Mouse (Mus musculus) stomach, embryonic 16.5 days (tissue): Measurements from ENCODE around the gene Pla2g3. TPM values are rescaled to one million over a fixed set of nuclear protein-coding genes. Genes with fewer than 3 reads are reported as not detected.

Source experiments
- ATAC-seq: fragments of 200-750 bp; cut with Nextera tagmentation; 2 replicates; pipeline ENCODE4 v1.8.0; 2017; ENCODE audit warnings: moderate number of reproducible peaks, moderate TSS enrichment; ENCODE audit not compliant: insufficient read depth, low FRiP score
- H3K27ac ChIP-seq: fragments of 300-500 bp; sonication (generic); 2 replicates; pipeline ENCODE4 v1.5.1; 2014; ENCODE audit warnings: low read length
- H3K27me3 ChIP-seq: fragments of 300-500 bp; sonication (generic); 2 replicates; pipeline ENCODE4 v1.6.1; 2014; ENCODE audit warnings: low read length, control low read depth, mixed read lengths; ENCODE audit not compliant: control insufficient read depth, insufficient read depth
- H3K36me3 ChIP-seq: fragments of 300-500 bp; sonication (generic); 2 replicates; pipeline ENCODE4 v1.6.1; 2014; ENCODE audit warnings: low read length; ENCODE audit not compliant: control insufficient read depth, insufficient read depth
- H3K4me1 ChIP-seq: fragments of 300-500 bp; sonication (generic); 2 replicates; pipeline ENCODE4 v1.6.1; 2014; ENCODE audit warnings: low read length, control low read depth, mixed read lengths; ENCODE audit not compliant: control insufficient read depth, insufficient read depth
- H3K4me2 ChIP-seq: fragments of 300-500 bp; sonication (generic); 2 replicates; pipeline ENCODE4 v1.6.1; 2014; ENCODE audit warnings: low read depth, low read length, mixed read lengths
- H3K4me3 ChIP-seq: fragments of 300-500 bp; sonication (generic); replicated peaks from 2 replicates; pipeline ENCODE4 v1.5.1; 2014; ENCODE audit warnings: mild to moderate bottlenecking, low read length
- H3K9ac ChIP-seq: fragments of 300-500 bp; sonication (generic); 2 replicates; pipeline ENCODE4 v1.6.1; 2014; ENCODE audit warnings: low read length
- H3K9me3 ChIP-seq: fragments of 300-500 bp; sonication (generic); replicated peaks from 2 replicates; pipeline ENCODE4 v1.6.1; 2016; ENCODE audit warnings: low read length, control low read depth; ENCODE audit not compliant: control insufficient read depth
- WGBS: fragments of 180-500 bp; shearing (Covaris S2); extraction: QIAGEN DNeasy Blood & Tissue Kit; methylation state at CpG from one replicate; pipeline ENCODE4 v1.1.7; 2014; 5-methylcytosine and 5-hydroxymethylcytosine counted together
- polyA plus RNA-seq: library from polyadenylated mRNA; unstranded; fragments of >200 nt; fragmentation: Nextera tagmentation; extraction: Ambion mirVana; gene quantifications from 2 replicates; pipeline ENCODE4 v1.2.1, GENCODE M21; 2015

Gene Pla2g3
- polyA plus RNA-seq, 1 experiment from 2014 or later = 1.8 TPM

DNA sequence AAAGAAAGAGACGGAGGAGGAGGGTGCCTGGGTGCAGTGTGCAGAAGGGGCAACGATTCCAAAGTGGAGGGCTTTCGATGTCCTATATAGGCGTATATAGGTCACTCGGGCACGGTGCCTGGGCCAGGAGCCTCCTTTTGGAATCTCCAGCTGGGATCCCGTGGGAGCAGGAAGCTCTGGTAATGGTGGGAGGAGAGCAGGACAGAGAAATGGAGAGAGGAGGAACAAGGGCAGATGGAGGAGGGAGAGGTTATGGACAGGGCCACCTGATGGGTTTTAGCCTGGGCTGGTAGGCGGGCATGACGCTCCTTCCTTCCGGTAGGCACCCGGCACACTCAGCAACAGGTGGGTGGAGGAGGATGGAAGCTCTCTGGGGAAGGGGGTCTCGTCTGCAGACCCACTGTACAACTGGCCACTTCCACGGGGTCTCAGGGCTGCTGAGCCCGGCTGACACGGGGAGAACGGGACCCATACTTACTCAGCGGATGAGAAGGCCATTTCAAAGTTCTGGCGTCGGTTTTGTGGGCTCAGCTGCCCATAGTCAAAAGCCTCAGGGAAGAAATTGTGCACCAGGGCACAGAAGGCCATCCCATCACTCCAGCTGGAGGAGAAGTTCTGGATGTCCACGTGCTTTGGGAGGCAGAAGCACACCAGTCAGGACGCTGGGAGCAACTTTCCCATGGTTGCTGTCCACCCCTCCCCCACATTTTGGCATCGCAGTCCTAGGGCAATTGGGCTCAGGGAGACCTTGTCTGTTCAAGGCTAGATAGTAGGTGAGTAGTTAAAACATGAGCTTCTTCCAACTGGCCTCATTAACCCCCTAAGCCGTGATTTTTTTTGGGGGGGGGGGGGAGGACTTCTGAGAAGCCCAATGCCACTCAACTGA, 33.5 kb downstream of the Pla2g3 start:
- no peak overlapping the region for H3K27ac ChIP-seq
- ATAC-seq = no peak
- H3K4me2 ChIP-seq = no peak overlapping the region
- 85% methylated on average over 23 of the region's 23 CpGs for WGBS
- H3K36me3 ChIP-seq = peaks cover 30% of the 10 kb centered on the region; the same call in 1 of the 2 replicates
- H3K4me1 ChIP-seq = peaks cover 15% of the 10 kb centered on the region
- no peak overlapping the region; the same call in 1 of the 2 replicates for H3K9ac ChIP-seq
- no peaks in the 10 kb centered on the region for H3K9me3 ChIP-seq
- H3K4me3 ChIP-seq = no peak overlapping the region
- no peaks in the 10 kb centered on the region for H3K27me3 ChIP-seq

DNA sequence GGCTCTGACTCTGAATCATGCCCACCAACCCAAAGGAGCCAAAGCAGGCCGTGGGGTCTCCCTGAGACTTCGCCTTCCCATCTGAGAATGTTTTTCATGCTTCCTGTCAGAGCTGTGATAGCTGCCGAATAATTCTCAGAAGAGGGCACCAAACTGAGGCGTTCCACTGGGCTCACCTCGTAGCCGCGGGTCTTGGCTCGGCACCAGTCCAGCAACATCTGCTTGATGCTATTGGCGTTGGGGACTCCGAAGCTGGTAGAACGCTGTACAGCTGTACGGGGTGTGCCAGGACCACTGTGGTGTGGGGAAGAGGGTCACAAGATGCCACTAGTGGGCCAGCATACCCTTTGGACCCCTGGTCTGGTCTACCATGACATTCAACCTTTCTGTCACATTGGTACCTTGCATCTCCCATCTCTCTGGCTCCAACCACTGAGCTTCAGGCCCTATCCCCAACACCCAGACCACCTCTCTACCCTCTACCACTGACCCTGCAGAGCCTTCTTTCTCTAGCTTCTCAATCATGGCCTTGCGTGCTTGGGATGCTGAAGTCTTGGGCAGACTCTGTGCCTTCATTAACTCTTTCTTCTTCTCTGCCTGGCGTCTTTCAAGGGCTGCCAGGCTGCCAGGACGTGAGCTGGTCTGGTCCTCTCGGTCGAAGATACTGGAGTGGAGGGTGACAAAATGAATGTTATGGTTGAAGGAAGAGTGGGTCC, 34.4 kb downstream of the Pla2g3 start:
- Histone ChIP-seq H3K27ac (no peak overlapping the region), H3K9ac (no peak overlapping the region), H3K36me3 (peaks cover 32% of the 10 kb centered on the region; the same call in 1 of the 2 replicates), H3K4me1 (peaks cover 6% of the 10 kb centered on the region; the same call in 1 of the 2 replicates), H3K4me3 (no peak overlapping the region), H3K27me3 (no peaks in the 10 kb centered on the region), H3K9me3 (no peaks in the 10 kb centered on the region), H3K4me2 (no peak overlapping the region)
- no peak for ATAC-seq
- WGBS = 93% methylated on average over 17 of the region's 17 CpGs

DNA sequence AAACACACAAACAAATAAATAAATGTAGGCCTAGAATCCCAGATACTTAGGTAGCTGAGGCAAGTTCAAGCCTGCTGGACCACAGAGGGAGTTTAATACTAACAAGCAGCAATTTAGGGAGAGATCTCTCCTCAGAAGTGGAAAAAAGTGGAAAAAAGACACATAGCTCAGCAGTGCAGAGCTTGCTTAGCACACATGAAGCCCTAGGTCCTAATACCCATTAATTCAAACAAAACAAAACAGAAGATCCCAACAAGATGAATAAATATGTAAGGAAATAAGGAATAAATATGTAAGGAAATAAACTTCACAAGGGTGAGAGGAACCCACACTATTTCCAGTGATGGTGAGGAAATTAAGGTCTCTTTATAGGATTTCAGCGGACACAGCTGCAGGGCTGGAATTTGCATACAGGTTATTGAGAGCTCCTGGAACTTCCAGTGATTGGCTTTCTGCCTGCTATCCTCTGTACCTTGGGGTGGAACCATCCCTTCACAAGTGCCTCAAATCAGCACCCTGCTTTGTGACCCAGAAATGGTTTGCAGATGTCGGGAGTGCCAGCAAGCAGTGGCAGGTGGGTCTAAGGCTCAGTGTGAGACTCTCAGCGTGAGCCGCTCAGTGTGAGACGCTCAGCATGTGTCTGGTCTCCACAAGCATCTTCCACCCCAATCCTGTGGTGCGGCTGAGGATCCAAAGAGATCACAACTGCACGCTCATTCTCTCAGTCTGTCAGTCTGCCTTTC, 35.9 kb downstream of the Pla2g3 start:
- H3K4me1 ChIP-seq = no peaks in the 10 kb centered on the region
- H3K27ac ChIP-seq = no peak overlapping the region
- no peak overlapping the region for H3K4me3 ChIP-seq
- H3K36me3 ChIP-seq = peaks cover 36% of the 10 kb centered on the region; the same call in 1 of the 2 replicates
- H3K9me3 ChIP-seq = no peaks in the 10 kb centered on the region
- H3K4me2 ChIP-seq = no peak overlapping the region
- H3K27me3 ChIP-seq = no peaks in the 10 kb centered on the region
- no peak overlapping the region for H3K9ac ChIP-seq
- WGBS = 87% methylated on average over 7 of the region's 7 CpGs
- ATAC-seq = no peak

DNA sequence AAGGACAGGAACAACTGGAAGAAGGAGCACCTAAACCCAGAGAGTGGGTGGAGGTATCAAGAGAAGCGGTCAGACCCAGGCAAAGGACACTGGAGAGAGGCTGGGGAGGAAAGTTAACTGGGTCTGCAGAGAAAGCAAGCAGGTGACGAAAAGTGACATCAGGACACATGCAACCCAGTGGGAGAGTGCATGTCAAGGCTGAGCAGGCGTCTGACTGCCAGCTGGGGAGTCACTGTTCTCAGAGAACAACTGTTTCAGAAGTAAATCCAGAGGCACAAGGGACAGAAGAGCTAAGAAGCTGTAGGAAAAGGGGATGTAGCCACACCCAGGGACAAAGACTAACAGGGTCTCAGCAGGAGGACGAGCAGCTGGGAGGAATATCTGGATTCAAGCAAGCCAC, 37.5 kb downstream of the Pla2g3 start:
- H3K4me3 ChIP-seq = no peak overlapping the region
- H3K36me3 ChIP-seq = peaks cover 40% of the 10 kb centered on the region
- WGBS = 83% methylated on average over 4 of the region's 4 CpGs
- H3K27ac ChIP-seq = no peak overlapping the region
- no peak for ATAC-seq
- H3K4me1 ChIP-seq = no peaks in the 10 kb centered on the region
- no peaks in the 10 kb centered on the region for H3K9me3 ChIP-seq
- H3K4me2 ChIP-seq = no peak overlapping the region
- no peaks in the 10 kb centered on the region for H3K27me3 ChIP-seq
- H3K9ac ChIP-seq = no peak overlapping the region

DNA sequence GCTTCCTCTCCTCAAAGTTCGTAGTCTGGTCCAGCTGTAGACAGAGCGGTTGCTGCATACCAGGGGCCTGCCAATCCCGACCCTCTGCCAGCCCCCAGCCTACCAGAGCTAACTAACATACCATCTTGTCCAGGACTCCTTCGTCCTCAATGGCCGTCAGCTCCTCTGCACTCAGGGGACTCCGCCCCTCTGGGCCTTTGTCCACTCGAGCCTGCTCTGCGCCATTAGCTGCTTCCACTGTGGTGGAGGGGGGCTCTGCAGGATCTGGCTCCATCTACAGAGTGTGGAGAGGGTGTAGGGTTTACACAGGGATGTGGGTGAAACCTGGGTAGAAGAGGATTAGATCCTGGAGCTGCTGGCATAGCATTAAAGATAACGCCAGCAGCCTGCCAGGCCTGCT, 38.1 kb downstream of the Pla2g3 start:
- H3K36me3 ChIP-seq = peaks cover 44% of the 10 kb centered on the region

DNA sequence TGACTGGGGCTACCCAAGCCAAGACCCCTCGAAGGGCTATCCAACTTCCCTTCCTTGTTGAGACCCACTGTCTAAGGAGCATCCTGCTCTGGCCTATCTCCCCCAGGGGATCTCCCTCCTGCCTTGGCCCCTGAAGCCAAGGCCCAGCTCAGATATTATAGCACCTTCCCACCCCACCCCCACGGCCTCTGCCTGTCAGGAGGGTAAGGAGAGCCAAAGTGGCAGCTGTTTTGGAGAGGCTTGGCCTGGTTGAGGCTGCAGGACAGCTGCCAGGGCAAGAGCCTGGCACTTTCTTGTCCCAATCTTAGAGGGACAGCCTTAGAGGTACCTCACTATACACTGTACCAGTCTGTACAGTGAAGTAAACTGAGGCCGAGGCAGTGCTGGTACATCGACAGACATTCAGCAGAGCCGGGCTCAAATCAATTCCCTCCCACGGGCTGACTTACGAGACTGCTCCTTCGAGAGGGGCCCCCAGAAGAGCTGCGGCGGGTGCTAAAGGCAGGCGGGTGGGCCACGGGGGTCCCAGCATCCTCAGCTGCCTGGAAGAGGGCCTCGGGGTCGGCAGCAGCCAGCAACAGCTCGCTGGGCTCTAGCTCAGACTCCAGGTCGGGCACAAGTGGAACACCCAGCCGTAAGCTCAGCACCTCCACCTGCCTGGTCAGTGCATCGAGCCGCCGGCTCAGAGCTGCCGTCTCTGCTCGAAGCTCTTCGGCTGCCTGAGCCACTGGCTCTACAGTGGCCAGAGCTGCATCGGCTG, 39.1 kb downstream of the Pla2g3 start:
- no peak for ATAC-seq
- 89% methylated on average over 24 of the region's 24 CpGs for WGBS
- H3K4me2 ChIP-seq = no peak overlapping the region
- H3K9ac ChIP-seq = no peak overlapping the region
- H3K4me3 ChIP-seq = no peak overlapping the region
- peaks cover 42% of the 10 kb centered on the region for H3K36me3 ChIP-seq
- H3K27ac ChIP-seq = no peak overlapping the region
- H3K27me3 ChIP-seq = no peaks in the 10 kb centered on the region
- H3K9me3 ChIP-seq = no peaks in the 10 kb centered on the region
- no peaks in the 10 kb centered on the region for H3K4me1 ChIP-seq

More for the DNA sequence above, 38.1 kb downstream of the Pla2g3 start:
- Histone ChIP-seq H3K9me3 (no peaks in the 10 kb centered on the region), H3K4me1 (no peaks in the 10 kb centered on the region), H3K4me3 (no peak overlapping the region), H3K27me3 (no peaks in the 10 kb centered on the region), H3K9ac (no peak overlapping the region), H3K4me2 (no peak overlapping the region), H3K27ac (no peak overlapping the region)
- ATAC-seq = no peak
- WGBS = 83% methylated on average over 9 of the region's 9 CpGs

DNA sequence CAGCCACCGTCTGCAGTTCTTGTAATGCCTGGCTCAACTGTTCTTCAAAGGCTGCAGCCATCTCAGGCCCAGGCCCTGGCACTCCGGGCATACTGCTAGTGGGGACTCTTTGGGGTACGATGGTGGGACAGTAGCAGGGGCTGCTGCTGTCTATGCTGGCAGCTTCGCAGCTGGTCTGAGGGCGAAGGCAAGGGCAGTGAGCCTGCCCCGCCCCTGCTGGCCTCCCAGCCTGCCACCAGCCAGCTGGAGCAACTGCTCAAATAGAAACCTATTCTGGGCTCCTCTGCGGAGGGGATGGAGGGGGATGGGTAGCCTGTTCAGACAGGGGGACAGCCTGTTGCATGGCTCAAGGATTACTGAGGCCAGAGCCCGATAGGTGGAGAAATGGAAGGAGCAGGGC, 39.7 kb downstream of the Pla2g3 start:
- Histone ChIP-seq H3K27me3 (no peaks in the 10 kb centered on the region), H3K27ac (no peak overlapping the region), H3K9ac (no peak overlapping the region), H3K36me3 (peaks cover 41% of the 10 kb centered on the region), H3K9me3 (no peaks in the 10 kb centered on the region), H3K4me1 (no peaks in the 10 kb centered on the region), H3K4me3 (no peak overlapping the region), H3K4me2 (no peak overlapping the region)
- 85% methylated on average over 8 of the region's 8 CpGs for WGBS
- no peak for ATAC-seq

DNA sequence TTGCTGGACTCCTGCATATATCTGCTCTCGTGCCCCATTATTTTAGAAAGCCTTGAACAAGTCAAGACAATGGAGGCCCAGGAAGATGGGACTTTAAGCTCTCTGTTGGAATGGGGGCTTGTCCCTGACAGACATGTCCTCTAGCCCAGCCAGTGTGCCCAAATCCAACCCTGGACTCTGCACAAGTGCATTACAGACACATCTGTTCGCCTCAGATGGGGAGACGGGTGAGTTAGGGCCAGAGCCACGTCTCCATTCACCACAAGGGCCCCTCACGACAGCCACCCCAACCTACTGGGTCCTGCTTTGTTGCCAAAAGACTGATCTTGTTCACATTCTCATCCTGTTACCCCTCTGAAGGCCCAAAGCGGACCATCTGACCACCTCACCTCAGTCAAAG, 40.1 kb downstream of the Pla2g3 start:
- Histone ChIP-seq H3K27me3 (no peaks in the 10 kb centered on the region), H3K4me2 (no peak overlapping the region), H3K4me1 (no peaks in the 10 kb centered on the region), H3K9me3 (no peaks in the 10 kb centered on the region), H3K9ac (no peak overlapping the region), H3K4me3 (no peak overlapping the region), H3K36me3 (peaks cover 39% of the 10 kb centered on the region), H3K27ac (no peak overlapping the region)
- ATAC-seq = no peak
- WGBS = 85% methylated on average over 6 of the region's 6 CpGs
